ENCODE assay signal across 9 mouse cellular contexts in the genomic region with DNA sequence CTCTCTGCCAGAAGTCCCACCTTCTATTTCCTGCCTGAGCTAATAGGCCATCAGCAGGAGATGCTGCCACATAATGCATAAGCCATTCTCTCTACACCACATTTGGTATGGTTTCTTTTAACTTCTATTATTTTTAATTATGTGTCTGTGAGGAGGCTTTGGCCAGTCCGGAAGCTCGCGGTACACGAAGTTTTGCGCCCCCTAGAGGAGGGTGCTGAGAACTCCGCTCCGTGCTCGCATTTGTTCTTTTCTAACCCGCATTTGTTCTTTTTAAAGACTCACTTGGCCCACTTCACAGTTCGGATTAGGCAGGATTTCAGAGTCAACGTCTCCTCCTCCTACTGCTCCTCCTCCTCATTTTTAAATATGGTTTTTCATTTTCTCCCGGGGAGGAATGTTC. TPM values are rescaled to one million over a fixed set of nuclear protein-coding genes. Genes with fewer than 3 reads are reported as not detected.
DNase-seq lines count a peak whose midpoint lies in the region; ATAC-seq and TF ChIP-seq lines count a peak whose summit lies in the region.
"Had no signal": no experiment of that assay in that cellular context is flagged by ENCODE, and none has a peak within 500 bp of the region (broad histone marks: within the 10 kb centered on the region; RNA-seq: fewer than 3 reads in every experiment).

No protein-coding gene starts in this region.

- no peak for DNase-seq in heart, embryonic 10.5 days (ENCODE audit: low spot score)
- peak; percentile 22 for DNase-seq in adrenal gland, postnatal 14 days
- peak; percentile 62 for DNase-seq in forebrain, postnatal 0 days
- peak; percentile 18 for DNase-seq in liver
- DNase-seq in neural tube, embryonic 11.5 days (ENCODE audit: low spot score): peak; percentile 40
- no peak for DNase-seq in spleen, postnatal 36 days (ENCODE audit: low spot score in 2 of 2)
- DNase-seq: liver, embryonic 13.5 days had no signal

- no peak overlapping the region for H3K27ac ChIP-seq in heart, embryonic 12.5 days (ENCODE audit: poor library complexity, severe bottlenecking)
- H3K27ac ChIP-seq in heart, embryonic 10.5 days: no peak overlapping the region
- H3K27ac ChIP-seq in forebrain, postnatal 0 days (ENCODE audit: low read depth, low read length): peak overlapping the region; percentile 76; the same call in 1 of the 2 replicates
- H3K27ac ChIP-seq in kidney, embryonic 16.5 days (ENCODE audit: low read length): no peak overlapping the region
- H3K27ac ChIP-seq in neural tube, embryonic 11.5 days (ENCODE audit: low read depth, low read length): no peak overlapping the region
- H3K27ac ChIP-seq: liver, embryonic 13.5 days had no signal

- H3K4me1 ChIP-seq in heart, embryonic 12.5 days (replicated peaks): no peaks in the 10 kb centered on the region
- 0 out of 2 replicates have a peak, but pooled peaks cover 3% of the 10 kb centered on the region for H3K4me1 ChIP-seq in heart, embryonic 10.5 days
- 0 out of 2 replicates have a peak, but pooled peaks cover 5% of the 10 kb centered on the region for H3K4me1 ChIP-seq in forebrain, postnatal 0 days (ENCODE audit: insufficient read depth)
- peaks cover 11% of the 10 kb centered on the region; the same call in 1 of the 2 replicates for H3K4me1 ChIP-seq in kidney, embryonic 16.5 days (ENCODE audit: insufficient read depth, low read length)
- 0 out of 2 replicates have a peak, but pooled peaks cover 3% of the 10 kb centered on the region for H3K4me1 ChIP-seq in neural tube, embryonic 11.5 days (ENCODE audit: control insufficient read depth, insufficient read depth, low read length)
- H3K4me1 ChIP-seq: liver, embryonic 13.5 days had no signal

- H3K9ac ChIP-seq in heart, embryonic 12.5 days: no peak overlapping the region
- H3K9ac ChIP-seq in forebrain, postnatal 0 days: 0 out of 2 replicates have a peak overlapping the region, but pooled peaks have one; percentile 25
- no peak overlapping the region for H3K9ac ChIP-seq in kidney, embryonic 16.5 days (replicated peaks; ENCODE audit: low read length)
- no peak overlapping the region for H3K9ac ChIP-seq in neural tube, embryonic 11.5 days (ENCODE audit: low read length)
- H3K9ac ChIP-seq: liver, embryonic 13.5 days had no signal

- no peak for ATAC-seq in heart, embryonic 12.5 days (ENCODE audit: insufficient number of reproducible peaks, low FRiP score)
- ATAC-seq in forebrain, postnatal 0 days: no peak; the same call in 1 of the 2 replicates
- ATAC-seq in kidney, embryonic 16.5 days (ENCODE audit: low FRiP score, low TSS enrichment): no peak; the same call in 1 of the 2 replicates
- peak; percentile 46; the same call in 1 of the 2 replicates for ATAC-seq in neural tube, embryonic 11.5 days (ENCODE audit: insufficient read depth, low FRiP score, low TSS enrichment)

- no peaks in the 10 kb centered on the region for H3K27me3 ChIP-seq in heart, embryonic 12.5 days (replicated peaks)
- H3K27me3 ChIP-seq in heart, embryonic 10.5 days (ENCODE audit: insufficient read depth, poor library complexity, severe bottlenecking): no peaks in the 10 kb centered on the region
- no peaks in the 10 kb centered on the region for H3K27me3 ChIP-seq in forebrain, postnatal 0 days (ENCODE audit: insufficient read depth, low read length)
- no peaks in the 10 kb centered on the region for H3K27me3 ChIP-seq in kidney, embryonic 16.5 days (ENCODE audit: insufficient read depth, low read length)
- H3K27me3 ChIP-seq in neural tube, embryonic 11.5 days (ENCODE audit: control insufficient read depth, insufficient read depth, low read length): no peaks in the 10 kb centered on the region
- H3K27me3 ChIP-seq: liver, embryonic 13.5 days had no signal

- 36% methylated on average over 12 of the region's 12 CpGs for WGBS in heart, embryonic 12.5 days
- WGBS in heart, embryonic 10.5 days: 36% methylated on average over 12 of the region's 12 CpGs
- WGBS in forebrain, postnatal 0 days: 21% methylated on average over 12 of the region's 12 CpGs
- WGBS in kidney, embryonic 16.5 days: 33% methylated on average over 12 of the region's 12 CpGs
- 36% methylated on average over 12 of the region's 12 CpGs for WGBS in neural tube, embryonic 11.5 days

- peaks cover 7% of the 10 kb centered on the region for H3K9me3 ChIP-seq in heart, embryonic 12.5 days (replicated peaks)
- H3K9me3 ChIP-seq in heart, embryonic 10.5 days: no peaks in the 10 kb centered on the region
- no peaks in the 10 kb centered on the region for H3K9me3 ChIP-seq in forebrain, postnatal 0 days (ENCODE audit: low read length)
- peaks cover 6% of the 10 kb centered on the region; the same call in 1 of the 2 replicates for H3K9me3 ChIP-seq in kidney, embryonic 16.5 days (ENCODE audit: low read length)
- H3K9me3 ChIP-seq in neural tube, embryonic 11.5 days (ENCODE audit: control insufficient read depth, low read length): no peaks in the 10 kb centered on the region
- H3K9me3 ChIP-seq: liver, embryonic 13.5 days had no signal

- H3K36me3 ChIP-seq in heart, embryonic 12.5 days: no peaks in the 10 kb centered on the region
- no peaks in the 10 kb centered on the region for H3K36me3 ChIP-seq in heart, embryonic 10.5 days
- no peaks in the 10 kb centered on the region for H3K36me3 ChIP-seq in forebrain, postnatal 0 days (ENCODE audit: insufficient read depth)
- H3K36me3 ChIP-seq in kidney, embryonic 16.5 days (ENCODE audit: insufficient read depth, low read length): no peaks in the 10 kb centered on the region
- no peaks in the 10 kb centered on the region for H3K36me3 ChIP-seq in neural tube, embryonic 11.5 days (ENCODE audit: control insufficient read depth, insufficient read depth, low read length)
- H3K36me3 ChIP-seq: liver, embryonic 13.5 days had no signal

- no peak overlapping the region for H3K4me3 ChIP-seq in heart, embryonic 12.5 days
- H3K4me3 ChIP-seq in heart, embryonic 10.5 days: no peak overlapping the region
- peak overlapping the region; percentile 13 for H3K4me3 ChIP-seq in forebrain, postnatal 0 days (ENCODE audit: low read depth, low read length)
- H3K4me3 ChIP-seq in kidney, embryonic 16.5 days (ENCODE audit: low read length): peak overlapping the region; percentile 26
- H3K4me3 ChIP-seq in neural tube, embryonic 11.5 days (ENCODE audit: low read depth, low read length): no peak overlapping the region
- H3K4me3 ChIP-seq: liver, embryonic 13.5 days had no signal

- H3K4me2 ChIP-seq in heart, embryonic 12.5 days: peak overlapping the region; percentile 45
- peak overlapping the region; percentile 41; the same call in 1 of the 2 replicates for H3K4me2 ChIP-seq in forebrain, postnatal 0 days (ENCODE audit: low read depth)
- H3K4me2 ChIP-seq in kidney, embryonic 16.5 days (replicated peaks; ENCODE audit: low read depth, low read length): peak overlapping the region; percentile 42
- no peak overlapping the region for H3K4me2 ChIP-seq in neural tube, embryonic 11.5 days (ENCODE audit: low read depth)

- peak; percentile 62 for TF ChIP-seq CTCF in forebrain, postnatal 0 days (IDR thresholded peaks at IDR 0.05; ENCODE audit: low read depth)

RNA-seq across cellular contexts. Expression of gene Atp23, which starts 56.5 kb away (rescaled TPM):
- 8.2 and 10.0 TPM in 2 replicates for polyA plus RNA-seq in heart, embryonic 12.5 days (2016; fragmentation: Nextera tagmentation; extraction: Ambion mirVana)
- polyA plus RNA-seq in heart, embryonic 10.5 days (2016; fragmentation: Nextera tagmentation; extraction: Ambion mirVana): 10.8 and 15.4 TPM in 2 replicates
- total RNA-seq in adrenal gland, postnatal 14 days (2021): 7.1 and 8.9 TPM in 2 replicates
- total RNA-seq in forebrain, postnatal 0 days (2014; rRNA removed): 11.8 and 13.7 TPM in 2 replicates
- polyA plus RNA-seq in forebrain, postnatal 0 days (2015; fragmentation: Nextera tagmentation; extraction: Ambion mirVana): 14.6 and 16.7 TPM in 2 replicates
- 16.5 and 18.4 TPM in 2 replicates for polyA plus RNA-seq in kidney, embryonic 16.5 days (2015; fragmentation: Nextera tagmentation; extraction: Ambion mirVana)
- polyA plus RNA-seq in neural tube, embryonic 11.5 days (2014; fragmentation: Nextera tagmentation; extraction: Ambion mirVana): 14.6 and 15.2 TPM in 2 replicates

Comparison
In these comparisons a context has a peak if more than half of its experiments do, and no peak if none do; other contexts are left out.
1. H3K4me3 ChIP-seq: peak in forebrain, postnatal 0 days (single experiment) and kidney, embryonic 16.5 days (single experiment); none in heart, embryonic 12.5 days (single experiment), heart, embryonic 10.5 days (single experiment) and neural tube, embryonic 11.5 days (single experiment).
2. DNase-seq: peak in adrenal gland, postnatal 14 days (single experiment), forebrain, postnatal 0 days (single experiment), liver (single experiment) and neural tube, embryonic 11.5 days (single experiment); none in heart, embryonic 10.5 days (single experiment) and spleen, postnatal 36 days (0 of 2).